Mouse (Mus musculus) small intestine, adult 2 months (tissue): Measurements from ENCODE around the gene Zdhhc21. TPM values are rescaled to one million over a fixed set of nuclear protein-coding genes. Genes with fewer than 3 reads are reported as not detected.

Source experiments
- H3K27ac ChIP-seq: fragments of 200-500 bp; 2 replicates; pipeline ENCODE4 v1.5.1; 2012; ENCODE audit warnings: low read depth, low read length, control low read depth, inconsistent platforms; ENCODE audit not compliant: insufficient read depth
- H3K27me3 ChIP-seq: fragments of 200-500 bp; 2 replicates; pipeline ENCODE4 v1.6.1; 2012; ENCODE audit warnings: mild to moderate bottlenecking, moderate library complexity, low read length, inconsistent platforms; ENCODE audit not compliant: control insufficient read depth, insufficient read depth
- H3K36me3 ChIP-seq: fragments of 200-500 bp; 2 replicates; pipeline ENCODE4 v1.6.1; 2012; ENCODE audit warnings: mild to moderate bottlenecking, low read length, control low read depth, inconsistent platforms; ENCODE audit not compliant: control insufficient read depth, insufficient read depth
- H3K4me1 ChIP-seq: fragments of 200-500 bp; 2 replicates; pipeline ENCODE4 v1.6.1; 2012; ENCODE audit warnings: low read length, inconsistent platforms, mixed read lengths; ENCODE audit not compliant: control insufficient read depth, insufficient read depth, insufficient read length
- H3K4me3 ChIP-seq: fragments of 200-500 bp; 2 replicates; pipeline ENCODE4 v1.5.1; 2012; ENCODE audit warnings: low read depth, mild to moderate bottlenecking, control low read depth, inconsistent platforms, low read length, moderate library complexity
- CTCF ChIP-seq: fragments of 200-500 bp; IDR thresholded peaks from 2 replicates; pipeline ENCODE4 v1.5.1; 2012; ENCODE audit warnings: low read depth, mild to moderate bottlenecking, control low read depth, inconsistent platforms, low read length, moderate library complexity, mixed read lengths; ENCODE audit not compliant: insufficient replicate concordance, insufficient read length; ENCODE audit errors: extremely low read depth
- POLR2A ChIP-seq: fragments of 200-500 bp; IDR thresholded peaks from 2 replicates; pipeline ENCODE4 v1.6.1; 2012; ENCODE audit warnings: low read depth, mild to moderate bottlenecking, control low read depth, inconsistent platforms, low read length, moderate library complexity
- WGBS: fragments of 180-500 bp; shearing (Covaris S2); methylation state at CpG from one replicate; pipeline ENCODE4 v1.1.7; 2018; 5-methylcytosine and 5-hydroxymethylcytosine counted together
- polyA plus RNA-seq: library from polyadenylated mRNA; depleted of rRNA; stranded (reverse); fragments of >200 nt; gene quantifications from 2 replicates; pipeline ENCODE4 v1.2.3, GENCODE M21; 2012; rRNA removed

The Zdhhc21 gene
- 1.1 TPM in 2 replicates for polyA plus RNA-seq

DNA sequence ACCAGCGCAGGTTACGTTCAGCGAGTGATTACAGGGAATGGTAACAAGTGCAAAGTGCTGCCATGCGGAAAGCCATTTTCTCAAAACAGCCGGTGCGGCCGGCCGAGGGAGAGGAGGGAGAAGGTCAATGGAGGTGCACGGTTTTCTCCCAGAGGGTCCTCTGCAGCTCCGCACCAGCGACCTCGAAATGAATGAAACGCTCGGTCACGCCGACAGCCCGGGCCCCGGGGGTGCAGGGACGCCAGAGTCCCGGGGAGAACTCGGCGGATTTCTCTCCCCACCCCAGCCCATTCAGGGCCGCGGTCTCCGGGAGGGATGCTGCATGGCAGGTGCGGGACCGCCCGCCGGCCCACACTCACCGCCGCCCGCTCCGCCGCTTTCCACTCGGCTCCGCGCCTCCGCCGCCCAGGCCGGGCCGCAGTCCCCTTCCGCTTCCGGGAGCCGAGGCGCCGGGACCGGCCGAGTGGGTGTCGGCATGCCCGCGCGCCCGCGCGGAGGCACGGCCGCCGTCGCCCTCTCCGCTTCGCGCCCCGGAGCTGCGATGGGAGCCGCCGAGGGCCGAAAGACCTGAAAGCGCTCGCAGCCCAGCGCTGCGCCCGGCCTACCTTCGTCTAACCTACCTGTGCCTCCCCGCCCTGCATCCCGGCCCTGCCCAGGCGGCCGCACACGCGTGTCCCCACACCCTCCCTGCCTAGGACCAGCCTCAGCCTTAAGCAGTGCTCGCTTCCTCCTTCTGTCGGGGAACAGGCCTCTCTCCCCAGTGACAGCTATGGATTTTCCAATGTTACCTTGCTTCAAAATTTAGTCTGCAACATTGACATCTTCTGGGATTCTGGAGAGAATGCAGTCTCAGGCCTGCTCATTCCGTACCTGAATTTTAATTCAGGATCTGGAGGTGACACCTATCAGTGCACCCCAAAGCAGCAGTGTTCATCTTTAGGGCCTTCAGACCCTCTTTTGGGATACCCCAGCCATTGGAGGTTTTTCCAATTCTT lies at the start of gene Zdhhc21:
TSS of gene Zdhhc21 (minus strand) at position 828 of the 995 bp plus-strand sequence.
- no peaks in the 10 kb centered on the region for H3K27me3 ChIP-seq
- H3K4me3 ChIP-seq, result peak within 1 kb of the TSS; percentile 79
- TF ChIP-seq POLR2A (peak; percentile 55; the same call in 1 of the 2 replicates), CTCF (no peak)
- H3K36me3 ChIP-seq, result no peaks in the 10 kb centered on the region
- H3K4me1 ChIP-seq, result peaks cover 4% of the 10 kb centered on the region; the same call in 1 of the 2 replicates
- 0 out of 2 replicates have a peak within 1 kb of the TSS, but pooled peaks have one; percentile 10 for H3K27ac ChIP-seq
- WGBS, result 1% methylated on average over 77 of the region's 82 CpGs

DNA sequence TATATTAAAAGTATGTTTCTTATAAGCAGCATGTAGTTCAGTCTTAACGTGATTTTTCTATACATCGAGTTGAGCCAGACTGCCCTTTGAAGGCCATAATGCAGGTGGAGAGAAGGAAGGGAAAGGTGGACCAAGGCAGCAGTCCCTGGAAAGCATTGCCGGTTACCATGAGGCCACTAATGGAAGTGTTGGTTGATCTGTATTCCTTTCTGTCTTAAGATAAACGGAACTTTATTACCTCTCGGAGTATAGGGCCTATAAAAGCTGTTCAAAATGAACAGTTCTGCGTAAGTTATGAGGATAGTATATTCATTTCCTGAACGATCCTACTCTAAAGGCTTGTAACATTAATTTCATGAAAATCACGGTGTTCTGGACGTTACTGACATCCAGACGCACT lies 35.5 kb upstream of the Zdhhc21 start:
- H3K36me3 ChIP-seq, result no peaks in the 10 kb centered on the region
- TF ChIP-seq POLR2A (no peak), CTCF (no peak)
- no peak overlapping the region for H3K27ac ChIP-seq
- H3K4me3 ChIP-seq, result no peak overlapping the region
- H3K4me1 ChIP-seq, result no peaks in the 10 kb centered on the region
- WGBS, result 58% methylated on average over 10 of the region's 10 CpGs
- no peaks in the 10 kb centered on the region for H3K27me3 ChIP-seq

DNA sequence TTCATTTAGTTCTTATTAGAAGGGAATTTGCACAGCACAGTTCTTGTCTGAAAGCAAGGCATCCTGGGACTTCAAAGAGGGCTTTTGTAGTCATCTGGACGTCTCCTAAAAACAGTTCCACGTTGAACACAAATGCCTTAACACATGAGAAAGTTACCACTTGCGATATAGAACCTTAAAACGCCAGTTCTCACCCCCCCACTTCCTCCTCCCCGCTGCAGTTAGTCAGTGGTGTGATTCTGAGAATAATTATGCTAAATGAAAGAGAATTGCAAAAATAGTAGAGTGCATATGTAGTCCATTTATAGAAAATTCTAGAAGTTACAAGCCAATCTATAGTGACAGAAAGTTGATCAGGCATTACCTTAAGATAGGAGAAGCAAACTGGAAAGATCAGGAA lies 32.5 kb upstream of the Zdhhc21 start:
- no peaks in the 10 kb centered on the region for H3K27me3 ChIP-seq
- H3K36me3 ChIP-seq, result no peaks in the 10 kb centered on the region
- H3K4me3 ChIP-seq, result no peak overlapping the region
- 81% methylated on average over 5 of the region's 5 CpGs for WGBS
- no peaks in the 10 kb centered on the region for H3K4me1 ChIP-seq
- no peak overlapping the region for H3K27ac ChIP-seq
- TF ChIP-seq CTCF (no peak), POLR2A (no peak)

DNA sequence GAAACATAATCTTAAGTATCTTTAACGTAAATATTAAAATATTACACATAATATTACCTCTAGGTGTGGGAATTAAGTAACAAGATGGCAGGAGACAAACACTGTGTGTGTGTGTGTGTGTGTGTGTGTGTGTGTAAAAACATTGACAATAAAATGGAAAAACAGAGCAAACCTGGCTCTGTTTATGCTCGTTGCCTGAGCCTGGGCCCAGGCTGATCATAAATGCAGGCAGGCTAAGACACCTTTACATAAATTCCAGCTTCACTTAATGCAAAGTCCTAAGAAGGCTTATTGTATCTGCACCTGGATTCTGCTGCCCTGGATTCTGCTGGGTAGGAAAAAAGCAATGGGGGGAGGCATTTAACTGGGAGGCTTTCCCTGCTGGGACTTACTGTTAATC lies 31.8 kb upstream of the Zdhhc21 start:
- H3K27me3 ChIP-seq, result no peaks in the 10 kb centered on the region
- H3K36me3 ChIP-seq, result no peaks in the 10 kb centered on the region
- no peak for TF ChIP-seq POLR2A
- TF ChIP-seq CTCF, result no peak
- no peak overlapping the region for H3K4me3 ChIP-seq
- 81% methylated on average over 2 of the region's 2 CpGs for WGBS
- H3K27ac ChIP-seq, result no peak overlapping the region
- no peaks in the 10 kb centered on the region for H3K4me1 ChIP-seq

DNA sequence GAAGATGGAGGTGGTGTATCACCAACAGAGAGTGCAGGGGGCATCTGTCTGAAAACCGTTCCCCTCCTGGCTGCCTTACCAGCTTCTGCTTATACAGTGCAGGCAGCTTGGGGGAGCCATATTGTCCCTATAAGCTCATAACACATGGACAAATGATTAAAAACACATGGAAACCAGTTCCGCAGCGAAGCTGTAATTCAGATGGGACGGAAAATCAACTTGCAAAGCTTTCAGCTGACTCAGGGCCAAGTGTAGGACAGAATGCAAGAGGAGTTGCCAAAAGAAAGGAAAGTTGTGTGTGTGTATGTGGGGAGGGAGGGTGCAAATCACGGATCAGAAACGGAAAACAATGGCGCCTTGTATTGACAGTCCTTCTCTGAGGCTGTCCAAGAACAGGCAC lies 31.3 kb upstream of the Zdhhc21 start:
- Histone ChIP-seq H3K27ac (no peak overlapping the region), H3K36me3 (no peaks in the 10 kb centered on the region), H3K27me3 (no peaks in the 10 kb centered on the region), H3K4me1 (no peaks in the 10 kb centered on the region), H3K4me3 (no peak overlapping the region)
- WGBS, result 79% methylated on average over 7 of the region's 7 CpGs
- TF ChIP-seq POLR2A (no peak), CTCF (no peak)

DNA sequence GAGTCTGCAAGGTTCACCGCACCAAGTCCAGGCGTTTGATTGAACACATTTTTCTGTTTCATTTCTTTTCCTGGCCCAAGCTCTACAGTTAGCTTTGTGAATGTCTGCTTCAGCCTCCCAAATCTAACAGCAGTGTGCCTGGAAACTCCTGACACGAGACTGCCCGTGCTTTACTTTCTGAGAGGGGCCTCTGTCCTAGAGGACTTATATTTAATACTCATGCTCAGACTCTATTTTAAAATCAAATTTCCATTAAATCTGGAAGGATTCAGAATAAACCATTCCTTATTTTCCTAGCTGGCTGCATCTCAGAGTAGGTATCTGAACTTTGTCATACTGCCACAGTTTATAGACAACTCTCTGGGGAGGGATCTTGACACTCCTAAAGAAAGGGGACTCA lies 30.8 kb upstream of the Zdhhc21 start:
- WGBS, result 88% methylated on average over 4 of the region's 4 CpGs
- Histone ChIP-seq H3K4me3 (no peak overlapping the region), H3K4me1 (no peaks in the 10 kb centered on the region), H3K27me3 (no peaks in the 10 kb centered on the region), H3K36me3 (no peaks in the 10 kb centered on the region), H3K27ac (no peak overlapping the region)
- TF ChIP-seq POLR2A (no peak), CTCF (no peak)

DNA sequence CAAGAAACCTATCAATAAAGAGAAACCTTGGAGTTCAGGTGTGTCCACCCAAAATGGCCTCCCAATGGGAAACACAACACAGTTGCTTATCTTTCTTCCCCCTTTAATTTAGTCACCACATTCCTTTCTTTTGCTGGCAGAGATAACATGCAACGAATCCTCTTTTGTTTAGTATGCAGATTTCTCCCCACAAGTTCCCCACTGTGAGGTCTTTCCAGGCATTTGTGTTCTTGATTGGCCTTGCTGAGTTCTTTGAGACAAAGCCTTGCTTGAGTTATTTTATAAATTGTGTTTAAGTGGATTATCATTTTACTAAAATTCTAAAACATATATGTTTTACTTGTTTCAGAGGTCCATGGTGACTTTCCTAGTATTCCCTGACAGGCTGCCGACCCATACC lies 26.4 kb upstream of the Zdhhc21 start:
- Histone ChIP-seq H3K27ac (no peak overlapping the region), H3K4me1 (no peaks in the 10 kb centered on the region), H3K27me3 (no peaks in the 10 kb centered on the region), H3K36me3 (no peaks in the 10 kb centered on the region), H3K4me3 (no peak overlapping the region)
- WGBS, result 65% methylated on average over 2 of the region's 2 CpGs
- TF ChIP-seq POLR2A (no peak), CTCF (no peak)

DNA sequence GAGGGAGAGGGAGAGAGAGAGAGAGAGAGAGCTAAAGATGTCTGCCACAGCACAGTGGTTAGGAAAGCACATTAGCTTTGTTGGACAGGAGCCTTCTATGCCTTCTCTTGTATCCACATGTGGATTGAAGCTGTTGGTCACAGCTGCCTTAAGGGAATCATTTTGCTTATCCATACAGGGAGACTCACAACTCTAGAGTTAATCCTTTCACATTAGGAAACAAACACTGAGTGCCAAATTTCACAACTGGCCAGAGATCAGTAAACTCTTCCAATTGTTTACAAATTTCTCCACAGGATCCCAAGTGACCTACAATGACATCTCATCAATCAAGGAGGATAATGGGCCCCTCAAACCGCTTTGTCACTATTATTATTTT lies 25.8 kb upstream of the Zdhhc21 start:
- 77% methylated on average over 1 of the region's 1 CpGs for WGBS
- Histone ChIP-seq H3K4me3 (no peak overlapping the region), H3K27me3 (no peaks in the 10 kb centered on the region), H3K27ac (no peak overlapping the region), H3K4me1 (no peaks in the 10 kb centered on the region), H3K36me3 (no peaks in the 10 kb centered on the region)
- TF ChIP-seq POLR2A (no peak), CTCF (no peak)
